Mouse (Mus musculus) embryo, embryonic 10 days (tissue): ENCODE results near the gene Toe1.
A peak's percentile ranks its signal among the peaks of the same experiment; 100 is the strongest.

Experiments used
- DNase-seq: peaks from one replicate; pipeline ENCODE4 v3.0.0-alpha.2; 2015; ENCODE audit warnings: low spot score

Toe1 gene

DNA sequence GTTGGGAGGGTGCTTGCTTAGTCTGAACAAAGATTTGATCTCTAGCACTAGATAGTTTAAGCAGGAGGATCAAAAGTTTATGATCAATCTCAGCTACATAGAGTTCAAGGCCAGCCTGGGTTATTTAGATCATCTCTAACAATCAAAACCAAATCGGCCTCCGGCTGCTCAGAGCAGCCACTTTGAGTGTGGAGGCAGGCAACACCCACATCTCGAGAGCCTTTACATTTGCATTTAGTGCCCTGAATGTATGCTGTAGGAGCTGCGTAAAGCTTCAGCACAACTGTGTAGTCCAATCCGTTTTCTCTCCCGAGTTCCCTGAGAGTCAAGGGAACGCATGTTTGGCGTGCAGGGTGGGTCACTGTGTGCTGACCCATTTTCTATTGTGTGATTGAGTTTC is 15.0 kb downstream of the Toe1 start:
- DNase-seq, result no peak

DNA sequence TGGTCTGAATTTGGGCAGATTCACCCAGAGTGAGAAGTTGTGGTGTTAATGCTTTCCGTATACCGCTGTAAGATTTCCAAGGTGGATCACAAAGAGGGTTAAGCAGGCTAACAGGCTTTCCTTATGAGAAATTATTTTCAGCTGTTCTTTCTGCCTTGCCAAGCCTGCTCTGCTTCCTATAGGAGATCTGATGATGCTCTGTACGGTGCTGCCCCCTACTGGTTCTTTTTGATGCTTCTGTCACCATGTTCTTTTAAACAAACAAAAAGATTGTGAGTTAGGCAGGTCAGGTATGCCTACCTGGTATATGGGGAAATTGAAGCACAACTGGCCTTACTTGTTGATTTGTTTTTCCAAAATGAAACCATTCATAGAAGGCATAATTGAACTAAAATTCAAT is 18.5 kb downstream of the Toe1 start:
- DNase-seq, result peak; percentile 86

DNA sequence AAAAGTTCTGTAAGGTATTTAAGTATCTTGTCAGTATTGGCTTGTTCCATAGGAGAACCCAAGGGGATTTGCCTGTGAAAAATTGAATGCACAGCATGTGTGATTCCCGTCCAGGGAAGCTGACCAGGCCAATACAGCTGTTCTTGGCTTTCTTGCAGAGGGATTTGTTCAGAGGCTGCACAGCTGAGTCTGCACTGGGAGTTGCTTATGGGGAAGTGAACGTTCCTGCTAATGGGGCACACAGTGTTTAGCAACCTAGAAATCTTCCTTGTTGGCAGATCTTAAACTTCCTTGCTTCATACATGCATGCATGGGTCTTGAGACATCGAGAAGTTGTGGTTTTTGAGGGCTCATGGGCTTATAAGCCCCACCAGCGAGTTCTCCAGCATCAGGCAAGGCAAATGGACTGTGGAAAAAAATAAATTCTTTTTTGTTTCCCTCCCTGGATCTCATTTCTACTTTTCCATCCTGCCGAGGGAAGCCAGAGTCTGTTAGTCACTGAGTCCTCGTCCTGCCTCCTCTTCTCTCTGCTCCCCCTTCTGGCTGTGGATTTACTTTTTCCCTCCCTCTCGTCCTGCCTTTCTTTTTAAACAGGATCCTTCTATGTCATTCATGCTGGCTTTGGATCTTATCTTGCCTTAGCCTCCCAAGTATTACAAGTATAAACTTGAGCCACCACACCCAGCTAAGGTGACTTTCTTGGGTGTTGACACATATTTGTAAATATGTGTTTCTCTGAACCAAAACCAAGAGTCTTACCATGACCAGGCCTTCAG is 19.3 kb downstream of the Toe1 start:
- peak; percentile 10 for DNase-seq

DNA sequence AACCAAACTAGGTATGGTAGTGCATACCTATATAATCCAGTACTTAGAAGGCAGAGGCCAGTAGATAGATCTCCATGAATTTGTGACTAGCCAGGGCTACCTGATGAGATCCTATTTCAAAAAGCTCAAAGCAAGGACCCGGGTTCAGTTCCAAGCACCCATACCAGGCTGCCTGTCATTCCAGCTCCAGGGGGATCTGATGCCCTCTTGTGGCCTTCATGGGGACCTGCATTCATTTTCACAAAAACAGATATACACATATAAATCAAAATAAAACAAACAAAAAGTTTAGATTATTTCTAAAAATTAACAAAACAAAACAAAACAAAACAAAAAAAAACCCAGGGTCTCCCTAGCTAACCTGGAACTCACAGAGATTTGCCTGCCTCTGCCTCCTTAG is 20.9 kb downstream of the Toe1 start:
- DNase-seq, result no peak

GRCm38 (mm10) chr4:116782171-116782570 is 25.3 kb downstream of the Toe1 start:
- peak; percentile 55 for DNase-seq

- DNase-seq, result no peak
These were observed 26.1 kb downstream of the Toe1 start for GRCm38 (mm10) chr4:116781366-116781765.

- no peak for DNase-seq
These were observed 26.9 kb downstream of the Toe1 start for GRCm38 (mm10) chr4:116780541-116780940.

DNA sequence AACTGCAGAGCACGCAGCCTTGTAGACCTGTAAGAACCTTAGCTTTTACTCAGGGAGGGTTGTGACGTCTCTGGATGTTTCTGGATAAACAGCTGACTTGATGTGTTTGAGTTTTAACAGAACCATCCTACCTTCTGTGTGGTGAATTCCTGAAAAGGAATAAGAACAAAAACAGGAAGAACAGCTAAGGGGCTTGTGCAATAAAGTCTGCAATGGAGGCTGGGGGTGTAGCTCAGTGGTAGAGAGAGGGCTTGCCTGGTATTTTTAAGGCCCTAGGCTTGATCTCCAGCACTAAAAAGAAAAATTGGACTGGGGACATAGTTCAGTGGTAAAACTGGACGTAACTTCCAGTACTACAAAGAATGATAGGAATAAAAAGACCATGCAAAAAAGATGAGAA is 30.4 kb downstream of the Toe1 start:
- DNase-seq, result no peak

GRCm38 (mm10) chr4:116776391-116776790 is 31.0 kb downstream of the Toe1 start:
- no peak for DNase-seq

- no peak for DNase-seq
These were observed 38.4 kb downstream of the Toe1 start for GRCm38 (mm10) chr4:116769060-116769459.

GRCm38 (mm10) chr4:116768510-116768909 is 38.9 kb downstream of the Toe1 start:
- no peak for DNase-seq

DNA sequence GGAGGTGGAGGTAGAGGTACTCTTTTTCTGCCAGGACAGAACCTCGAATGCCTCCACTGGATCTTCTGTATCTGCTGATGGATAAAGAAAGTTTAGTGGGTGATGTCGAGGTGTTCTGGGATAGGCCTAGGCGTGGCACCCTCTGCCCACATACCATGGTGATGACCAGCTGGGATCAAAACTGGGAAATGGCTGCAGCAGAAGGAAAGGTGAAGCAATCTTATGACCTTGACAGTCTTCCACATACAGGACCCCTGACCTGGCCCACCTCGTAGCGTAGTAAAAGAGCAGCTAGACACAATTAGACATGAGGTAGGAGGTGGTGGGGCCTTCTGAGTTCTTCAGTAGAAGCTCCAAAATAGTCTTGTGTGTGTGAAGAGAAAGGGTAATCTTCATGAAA is 43.4 kb downstream of the Toe1 start:
- DNase-seq, result no peak

DNA sequence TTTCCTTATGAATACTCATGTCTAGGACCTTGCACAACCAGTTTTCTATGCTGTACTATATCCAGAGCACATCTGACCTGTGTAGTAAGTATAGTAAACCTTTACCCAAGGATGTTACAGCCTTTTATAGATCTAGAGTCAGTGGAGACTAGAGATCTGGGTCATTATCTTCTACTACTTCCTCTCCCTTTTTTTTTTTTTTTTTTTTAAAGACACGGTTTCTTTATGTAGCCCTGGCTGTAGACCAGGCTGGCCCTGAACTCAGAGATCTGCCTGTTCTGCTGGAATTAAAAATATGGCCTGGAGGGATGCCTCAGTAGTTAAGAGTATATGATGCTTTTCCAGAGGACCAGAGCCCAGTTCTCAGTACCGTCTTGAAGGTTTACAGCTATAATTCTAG is 45.5 kb downstream of the Toe1 start:
- DNase-seq, result no peak

DNA sequence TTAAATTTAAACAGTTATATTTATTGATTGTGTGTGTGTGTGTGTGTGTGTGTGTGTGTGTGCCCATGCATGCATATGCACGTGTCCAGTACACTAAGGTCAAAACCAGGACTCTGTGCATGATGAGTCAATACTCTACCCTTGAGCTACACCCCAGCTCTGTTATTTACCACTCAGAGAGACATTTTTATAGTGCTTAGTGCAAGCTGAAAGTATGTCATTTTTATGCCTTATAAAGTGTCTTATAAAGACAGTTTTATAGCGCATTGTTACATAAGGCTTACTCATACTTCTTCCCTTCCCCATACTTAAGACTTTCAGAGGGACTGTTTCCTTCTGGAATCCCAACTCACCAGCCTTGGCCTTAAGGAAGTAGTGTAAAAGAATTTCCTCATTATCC is 57.7 kb downstream of the Toe1 start:
- DNase-seq, result no peak
